Mouse (Mus musculus): ENCODE data around the gene Kcnj6. TPM values are rescaled to one million over a fixed set of nuclear protein-coding genes. Genes with fewer than 3 reads are reported as not detected.

Gene Kcnj6
- total RNA-seq, 1 experiment from 2014 or later = not detected

GRCm38 (mm10) chr16:94724747-94725211 is 272.7 kb downstream of the Kcnj6 start:
- ATAC-seq (replicated peaks; ENCODE audit: low read depth, poor library complexity, severe bottlenecking) = peak; percentile 48

DNA sequence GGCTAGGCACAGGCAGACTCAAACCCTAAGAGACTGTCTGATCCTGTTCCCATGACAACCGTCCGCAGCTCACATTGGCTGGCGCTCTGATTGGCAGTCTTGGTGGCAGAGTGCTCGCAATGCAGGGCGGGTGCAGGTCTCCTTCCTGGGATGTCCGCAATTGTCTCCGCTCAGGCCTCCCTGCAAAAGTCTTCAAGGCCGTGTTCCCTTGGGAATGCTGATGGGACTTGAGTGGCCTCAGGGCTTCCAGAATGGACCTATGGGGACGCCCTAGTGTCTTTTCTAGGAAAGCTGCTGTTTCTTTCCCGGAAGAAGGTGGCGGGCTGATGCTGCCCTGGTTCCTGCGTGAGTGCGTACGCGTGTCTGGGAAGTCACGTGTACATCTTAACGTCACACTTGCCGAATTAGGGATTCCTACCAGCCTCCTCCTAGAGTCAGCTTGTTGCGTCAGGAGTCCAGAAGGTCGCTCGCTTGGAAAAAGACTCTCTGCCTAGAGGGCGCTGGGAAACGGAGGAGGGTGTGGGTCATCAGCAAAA is 273.4 kb downstream of the Kcnj6 start:
- ATAC-seq (replicated peaks; ENCODE audit: low read depth, poor library complexity, severe bottlenecking) = peak; percentile 91

- no peak for ATAC-seq (replicated peaks; ENCODE audit: low read depth, poor library complexity, severe bottlenecking)
Measured at GRCm38 (mm10) chr16:94722936-94723335, 274.6 kb downstream of the Kcnj6 start.

DNA sequence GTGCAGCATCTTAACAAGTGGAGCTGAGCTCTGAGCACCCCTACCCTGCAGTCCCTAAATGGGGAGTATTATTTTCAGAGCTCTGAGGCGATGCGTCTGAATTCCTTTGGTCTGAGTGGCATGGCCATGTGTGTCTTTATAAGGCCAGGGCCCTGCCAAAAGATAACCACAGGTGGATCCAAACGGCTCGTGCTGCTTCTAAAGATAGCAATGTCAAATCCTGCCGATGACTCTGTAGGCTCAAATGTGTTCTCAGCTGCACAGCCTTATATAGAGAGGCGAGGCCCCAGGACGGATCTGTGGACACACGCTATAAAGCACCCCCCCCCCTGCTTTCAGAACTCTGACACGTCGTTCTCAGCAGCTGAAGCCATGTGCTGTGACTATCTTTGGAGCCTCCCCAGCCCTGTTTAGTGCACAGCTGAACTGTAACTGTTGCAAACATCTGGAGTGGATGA is 275.9 kb downstream of the Kcnj6 start:
- no peak for ATAC-seq (replicated peaks; ENCODE audit: low read depth, poor library complexity, severe bottlenecking)

DNA sequence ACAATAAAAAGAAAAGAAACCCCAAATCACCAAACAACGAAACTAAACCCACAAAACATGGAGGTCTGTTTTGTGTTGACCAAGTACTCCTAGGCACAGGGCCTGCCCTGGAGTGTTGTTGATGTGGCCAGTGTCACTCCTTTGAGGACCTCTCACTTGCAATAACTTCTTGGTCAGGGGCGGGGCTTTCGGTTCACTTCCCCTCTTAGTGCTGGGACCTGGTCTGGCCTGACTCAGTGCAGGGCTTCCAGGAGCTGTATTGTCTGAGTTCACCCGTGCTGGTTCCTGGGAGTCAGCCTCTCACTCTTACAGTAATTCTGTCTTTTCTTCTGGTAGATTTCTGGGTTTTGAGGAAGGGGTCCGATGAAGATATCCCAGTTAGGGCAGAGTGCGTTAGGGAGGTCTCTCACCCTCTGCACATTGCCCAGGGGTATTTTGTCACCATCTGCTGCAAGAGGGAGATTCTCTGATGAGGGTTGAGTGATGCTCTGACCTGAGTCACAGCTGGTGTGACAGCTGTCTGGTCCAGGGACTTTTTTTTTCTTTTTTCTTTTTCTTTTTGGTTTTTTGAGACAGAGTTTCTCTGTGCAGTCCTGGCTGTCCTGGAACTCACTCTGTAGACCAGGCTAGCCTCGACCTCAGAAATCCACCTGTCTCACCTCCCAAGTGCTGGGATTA is 276.9 kb downstream of the Kcnj6 start:
- 0 out of 2 replicates have a peak, but pooled peaks have one; percentile 23 for ATAC-seq (replicated peaks; ENCODE audit: low read depth, poor library complexity, severe bottlenecking)

- no peak for ATAC-seq (replicated peaks; ENCODE audit: low read depth, poor library complexity, severe bottlenecking)
Measured at GRCm38 (mm10) chr16:94719488-94719887, 278.0 kb downstream of the Kcnj6 start.

DNA sequence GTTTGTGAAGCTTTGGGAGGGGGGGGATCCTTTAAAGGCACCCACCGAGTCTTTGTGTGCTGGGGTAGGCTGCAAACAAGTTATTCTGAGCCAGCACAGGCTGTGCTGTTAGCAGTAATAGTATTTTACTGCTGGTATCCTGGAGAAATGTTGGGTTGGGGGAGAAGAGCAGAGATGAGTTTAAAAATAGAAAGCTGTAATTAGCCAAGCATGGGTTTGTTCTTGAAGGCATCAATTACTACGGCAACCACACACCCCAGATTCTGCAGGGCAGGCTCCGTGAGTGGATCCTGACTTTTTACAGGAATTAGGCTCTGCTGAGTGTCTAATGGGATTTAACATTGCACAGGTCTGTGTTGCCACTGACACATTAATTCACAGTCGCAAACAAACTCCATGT is 278.6 kb downstream of the Kcnj6 start:
- no peak for ATAC-seq (replicated peaks; ENCODE audit: low read depth, poor library complexity, severe bottlenecking)

DNA sequence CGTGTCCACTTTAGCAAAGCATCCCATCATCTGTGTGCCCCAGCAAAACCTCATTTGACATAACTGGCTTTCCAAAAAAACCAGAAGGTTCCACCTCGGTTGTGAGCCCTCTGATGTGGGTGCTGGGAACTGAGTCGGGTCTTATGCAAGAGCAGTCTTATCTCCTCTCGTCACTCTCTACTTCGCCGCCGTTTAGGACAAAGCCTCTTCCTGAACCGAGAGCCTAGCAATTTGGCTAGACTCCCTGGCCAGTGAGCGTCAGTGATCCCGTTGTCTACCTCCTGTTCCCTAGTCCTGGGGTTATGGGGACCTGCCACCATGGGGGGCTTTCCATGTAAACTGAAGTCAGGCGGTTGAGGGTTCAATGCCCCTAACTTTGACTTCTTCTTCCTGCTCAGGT is 280.4 kb downstream of the Kcnj6 start:
- ATAC-seq (replicated peaks; ENCODE audit: low read depth, poor library complexity, severe bottlenecking) = no peak

GRCm38 (mm10) chr16:94714483-94714882 is 283.0 kb downstream of the Kcnj6 start:
- no peak for ATAC-seq (replicated peaks; ENCODE audit: low read depth, poor library complexity, severe bottlenecking)

GRCm38 (mm10) chr16:94713480-94714094 is 283.9 kb downstream of the Kcnj6 start:
- ATAC-seq (replicated peaks; ENCODE audit: low read depth, poor library complexity, severe bottlenecking) = peak; percentile 82

- ATAC-seq (replicated peaks; ENCODE audit: low read depth, poor library complexity, severe bottlenecking) = no peak
Measured at GRCm38 (mm10) chr16:94701971-94702370, 295.5 kb downstream of the Kcnj6 start.

GRCm38 (mm10) chr16:94701141-94701540 is 296.4 kb downstream of the Kcnj6 start:
- ATAC-seq (replicated peaks; ENCODE audit: low read depth, poor library complexity, severe bottlenecking) = no peak
